Mouse (Mus musculus) mouse trophoblast stem cell (cell line): ENCODE data around the gene Fam172a.

Source experiments
- in situ Hi-C, 2 experiments: fragments of 300-500 bp; cut with MseI, MboI; formaldehyde crosslinking; loops; 2 replicates in 1 of 2; 3 replicates in 1 of 2; pipeline ENCODE4 v1.15.1; 2025

Gene Fam172a

GRCm38 (mm10) chr13:78199642-78200160 is 497.9 kb downstream of the Fam172a start, which contains the start of gene Nr2f1:
Nr2f1 (minus strand) TSS chr13:78199757.
- in situ Hi-C loops, result loop anchor here (5.0 to 10.0 kb wide), 2 partner anchors 215 to 217 kb away; no protein-coding TSS in a partner anchor

GRCm38 (mm10) chr13:78200407-78200806 is 498.6 kb downstream of the Fam172a start:
- in situ Hi-C loops, result loop anchor here in 1 of 2 experiments (5.0 kb wide), 1 partner anchor 218 kb away; no protein-coding TSS in a partner anchor

DNA sequence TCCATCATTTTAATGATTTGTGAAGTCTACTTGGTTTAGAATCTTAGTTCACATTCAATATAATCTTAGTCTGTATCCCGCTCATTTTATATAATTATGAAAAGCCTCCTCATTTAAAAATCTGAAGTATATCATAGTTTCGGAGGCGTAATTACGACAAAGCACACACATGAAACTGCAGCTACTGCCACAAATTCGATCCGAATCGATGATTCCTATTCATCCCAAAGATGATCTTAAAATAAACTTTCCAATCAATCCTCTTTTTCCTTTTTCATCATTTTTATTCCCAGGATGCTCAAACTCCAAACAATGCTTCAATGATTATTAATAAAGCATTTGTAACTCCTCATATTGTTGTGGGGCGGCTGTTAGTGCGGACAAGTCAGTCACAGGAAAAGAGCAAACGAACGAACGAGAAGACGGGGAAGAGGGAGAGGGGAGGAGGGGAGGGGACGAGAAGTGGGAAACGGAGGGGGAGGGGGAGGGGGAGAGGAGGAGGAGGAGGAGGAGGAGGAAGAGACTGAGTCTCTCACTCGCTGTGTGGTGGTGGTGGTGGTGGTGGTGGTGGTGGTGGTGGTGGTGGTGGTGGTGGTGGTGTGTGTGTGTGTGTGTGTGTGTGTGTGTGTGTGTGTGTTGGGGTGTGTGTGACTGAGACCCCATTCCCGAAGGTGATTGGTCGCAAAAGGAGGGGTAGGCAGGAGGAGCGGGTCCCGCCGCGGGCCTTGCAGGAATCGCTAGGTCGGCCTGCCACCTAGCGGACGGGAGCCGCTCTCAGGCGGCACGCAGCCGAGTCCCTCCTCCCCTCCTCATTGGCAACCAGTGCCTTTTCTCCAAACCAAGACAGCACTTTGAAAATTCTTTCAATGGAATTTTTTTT is 499.4 kb downstream of the Fam172a start:
- in situ Hi-C loops, result loop anchor here in 1 of 2 experiments (5.0 kb wide), 1 partner anchor 219 kb away; no protein-coding TSS in a partner anchor

- in situ Hi-C loops, result loop anchor here in 1 of 2 experiments (5.0 kb wide), 1 partner anchor 220 kb away; no protein-coding TSS in a partner anchor
Measured at GRCm38 (mm10) chr13:78201871-78202565, 500.2 kb downstream of the Fam172a start.

GRCm38 (mm10) chr13:78202574-78203347 is 500.9 kb downstream of the Fam172a start:
- in situ Hi-C loops, result loop anchor here in 1 of 2 experiments (5.0 kb wide), 1 partner anchor 220 kb away; no protein-coding TSS in a partner anchor

DNA sequence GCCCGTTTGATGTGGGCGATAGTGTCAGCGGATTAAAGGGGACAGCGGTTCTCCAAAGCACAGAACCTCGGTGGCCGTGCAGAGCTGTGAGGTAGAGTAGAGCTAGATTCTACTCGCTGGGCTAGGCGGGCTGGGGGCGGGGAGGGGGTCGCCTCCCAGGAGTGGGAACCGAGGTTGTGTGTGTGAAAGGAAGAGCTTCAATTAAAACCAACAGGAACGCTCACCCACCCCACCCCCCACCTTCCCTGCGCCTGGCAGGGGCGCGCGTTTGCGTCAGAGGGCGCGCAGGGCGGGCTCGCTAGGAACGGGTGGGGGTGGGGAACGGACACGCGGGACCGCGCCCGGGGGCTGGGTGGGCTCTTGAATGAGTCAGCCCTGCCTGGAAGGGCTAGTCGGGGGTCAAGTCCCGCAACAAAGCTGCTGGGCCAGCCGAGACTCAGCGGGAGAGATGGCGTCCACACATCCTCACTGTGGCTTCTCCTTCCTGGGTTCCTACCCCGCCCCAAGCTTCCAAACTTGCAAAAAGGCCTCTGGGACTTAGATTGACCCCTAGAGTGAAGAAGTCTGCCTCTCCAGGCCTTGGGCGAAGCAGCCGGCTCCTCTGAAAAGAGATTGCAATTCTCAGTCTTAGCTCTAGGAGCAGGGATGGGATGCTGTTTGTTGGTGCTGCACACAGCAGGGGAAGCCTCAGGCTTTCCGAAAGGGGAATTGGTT is 501.7 kb downstream of the Fam172a start:
- in situ Hi-C loops, result loop anchor here in 1 of 2 experiments (5.0 kb wide), 1 partner anchor 221 kb away; no protein-coding TSS in a partner anchor

GRCm38 (mm10) chr13:78205426-78205825 is 503.6 kb downstream of the Fam172a start:
- in situ Hi-C loops, result no loop called here

GRCm38 (mm10) chr13:78206891-78207430 is 505.1 kb downstream of the Fam172a start:
- in situ Hi-C loops, result no loop called here

DNA sequence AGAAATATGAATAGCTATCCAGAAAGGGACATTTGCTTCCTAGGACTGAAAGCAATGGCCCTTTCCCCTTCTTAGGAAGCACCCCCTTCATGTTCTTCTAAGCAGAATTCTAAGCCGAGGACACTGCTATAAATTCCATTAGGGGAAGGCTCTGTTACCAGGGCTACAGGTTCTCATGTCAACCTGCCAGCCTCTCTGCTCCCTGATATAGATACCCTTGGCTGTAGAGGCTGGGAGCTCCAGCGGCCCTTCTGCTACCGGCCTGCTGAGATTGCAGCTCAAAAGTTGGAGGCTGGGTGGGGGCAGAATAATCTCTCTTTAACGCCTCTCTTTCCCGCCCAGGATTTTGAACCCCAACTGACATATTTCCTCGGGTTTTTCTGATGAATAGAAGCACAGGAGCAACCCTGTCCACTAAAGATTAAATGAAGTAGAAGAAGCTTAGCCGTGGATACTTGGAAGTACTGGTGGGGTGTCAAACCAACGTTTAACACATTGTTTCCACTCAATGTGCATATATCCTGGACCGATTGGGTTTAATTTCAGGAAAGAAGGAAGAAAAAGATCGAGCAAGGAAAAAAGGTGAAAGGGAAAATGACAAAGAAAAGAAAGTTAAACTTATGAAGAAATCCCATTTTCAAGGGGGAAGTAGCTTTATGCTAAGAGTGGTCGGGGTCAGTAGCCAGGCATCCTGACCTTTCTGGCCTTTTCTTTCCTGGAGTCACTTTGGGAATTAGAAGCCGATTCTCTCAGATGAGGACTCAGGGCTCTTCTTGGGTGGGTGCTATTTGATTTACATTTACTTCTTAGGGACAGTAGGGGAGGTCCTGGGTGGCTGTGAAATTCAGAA is 506.2 kb downstream of the Fam172a start:
- in situ Hi-C loops, result no loop called here

GRCm38 (mm10) chr13:78208689-78209410 is 507.0 kb downstream of the Fam172a start:
- in situ Hi-C loops, result no loop called here

- in situ Hi-C loops, result no loop called here
Measured at GRCm38 (mm10) chr13:78209611-78210028, 507.8 kb downstream of the Fam172a start.

GRCm38 (mm10) chr13:78210029-78210747 is 508.4 kb downstream of the Fam172a start:
- in situ Hi-C loops, result no loop called here

GRCm38 (mm10) chr13:78210748-78211089 is 508.9 kb downstream of the Fam172a start:
- in situ Hi-C loops, result no loop called here

GRCm38 (mm10) chr13:78211231-78212010 is 509.6 kb downstream of the Fam172a start:
- in situ Hi-C loops, result no loop called here

- in situ Hi-C loops, result no loop called here
Measured at GRCm38 (mm10) chr13:78212111-78212510, 510.3 kb downstream of the Fam172a start.

DNA sequence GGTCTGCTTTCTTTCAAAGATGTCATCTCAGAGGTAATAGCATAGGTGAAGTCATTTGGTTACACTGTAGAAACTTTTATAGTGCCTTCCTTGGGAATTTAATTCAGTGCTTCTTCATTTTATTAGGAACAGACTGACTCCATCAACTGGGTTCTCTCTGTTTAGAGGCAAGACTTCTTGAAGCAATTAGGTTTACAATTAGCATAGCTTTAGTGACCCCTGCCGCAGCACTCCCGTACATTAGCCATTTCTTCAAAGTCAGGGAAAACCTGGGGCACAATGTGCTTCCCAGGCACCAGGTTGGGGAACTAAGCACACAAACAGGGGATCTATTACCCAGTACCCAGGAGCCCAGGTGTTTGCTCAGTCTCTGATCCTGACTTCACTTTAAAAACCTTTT is 511.3 kb downstream of the Fam172a start:
- in situ Hi-C loops, result no loop called here

DNA sequence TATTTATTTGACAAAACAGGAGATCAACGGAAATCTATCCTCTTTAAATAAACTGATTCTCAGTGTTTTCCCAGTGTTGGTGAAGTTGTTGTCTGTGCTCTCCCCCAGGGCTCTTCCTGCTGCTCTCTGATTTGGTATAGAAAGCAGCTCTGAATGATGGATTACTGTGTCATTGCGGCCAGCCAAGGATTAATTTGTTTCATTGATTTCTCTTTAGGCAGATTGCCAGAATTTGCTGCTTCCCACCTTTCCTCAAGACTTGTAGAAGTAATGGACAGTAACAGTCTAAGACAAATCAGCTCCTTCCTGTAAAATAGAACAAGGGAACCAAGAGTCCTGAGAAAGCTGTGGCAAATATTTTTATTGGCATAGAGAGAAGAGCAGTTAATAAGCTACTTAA is 513.4 kb downstream of the Fam172a start:
- in situ Hi-C loops, result no loop called here
